Mouse (Mus musculus): ENCODE data around the gene Klc3. TPM values are rescaled to one million over a fixed set of nuclear protein-coding genes. Genes with fewer than 3 reads are reported as not detected.

Klc3 gene
- polyA plus RNA-seq, 1 experiment from 2014 or later: 1.8 TPM

GRCm38 (mm10) chr7:19373367-19373766, 30.5 kb downstream of the Klc3 start:
- Histone ChIP-seq H3K4me1 (ENCODE audit: control insufficient read depth in 2 of 2, insufficient read depth in 2 of 2, low read length in 2 of 2) (peaks cover 4 to 10% of the 10 kb centered on the region in 2 experiments; a peak in 3 of 4 replicates), H3K27ac (replicated peaks in 1 of 2; ENCODE audit: control insufficient read depth in 1 of 2, insufficient read depth in 1 of 2, low read depth in 2 of 2, low read length in 2 of 2) (no peak overlapping the region), H3K27me3 (ENCODE audit: control insufficient read depth, insufficient read depth, low read length) (no peaks in the 10 kb centered on the region), H3K4me3 (ENCODE audit: control insufficient read depth in 1 of 2, insufficient read depth in 1 of 2, low read depth in 1 of 2, low read length in 2 of 2) (no peak overlapping the region), H3K9me3 (ENCODE audit: control insufficient read depth, low read length) (no peaks in the 10 kb centered on the region), H3K4me2 (ENCODE audit: low read length) (no peak overlapping the region), H3K36me3 (ENCODE audit: control insufficient read depth, insufficient read depth, low read length) (peaks cover 85% of the 10 kb centered on the region), H3K9ac (ENCODE audit: low read length) (no peak overlapping the region)
- ATAC-seq (ENCODE audit: insufficient number of reproducible peaks, insufficient read depth, low FRiP score, low read depth): no peak
- WGBS: 94% methylated on average over 2 of the region's 2 CpGs

DNA sequence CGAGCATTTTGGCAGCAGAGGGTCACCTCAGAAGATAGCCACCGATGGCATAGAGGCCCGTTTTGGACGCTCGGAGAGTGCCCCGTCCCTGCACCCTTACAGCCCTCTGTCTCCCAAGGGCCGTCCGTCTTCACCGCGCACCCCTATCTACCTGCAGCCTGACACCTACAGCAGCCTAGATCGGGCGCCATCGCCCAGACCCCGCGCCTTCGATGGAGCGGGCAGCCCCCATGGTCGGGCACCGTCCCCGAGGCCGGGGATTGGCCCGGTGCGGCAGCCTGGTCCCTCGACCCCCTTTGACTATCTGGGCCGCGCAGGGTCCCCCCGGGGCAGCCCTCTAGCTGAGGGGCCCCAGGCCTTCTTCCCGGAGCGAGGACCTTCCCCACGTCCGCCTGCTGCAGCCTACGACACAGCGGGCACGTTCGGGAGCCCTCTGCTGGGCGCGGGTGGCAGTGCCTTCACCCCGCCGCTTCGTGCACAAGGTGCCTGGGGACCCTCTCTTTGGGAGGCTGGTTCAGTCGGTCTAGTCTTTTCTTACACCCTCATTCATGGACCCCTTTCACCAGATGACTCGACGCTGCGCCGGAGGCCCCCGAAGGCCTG, 34.0 kb downstream of the Klc3 start:
- Histone ChIP-seq H3K4me3 (ENCODE audit: control insufficient read depth in 1 of 2, insufficient read depth in 1 of 2, low read depth in 1 of 2, low read length in 2 of 2) (peak overlapping the region in 1 of 2 experiments; percentile 24; a peak in 3 of 4 replicates), H3K36me3 (ENCODE audit: control insufficient read depth, insufficient read depth, low read length) (peaks cover 52% of the 10 kb centered on the region), H3K27me3 (ENCODE audit: control insufficient read depth, insufficient read depth, low read length) (no peaks in the 10 kb centered on the region), H3K4me2 (ENCODE audit: low read length) (peak overlapping the region; percentile 59), H3K27ac (replicated peaks in 1 of 2; ENCODE audit: control insufficient read depth in 1 of 2, insufficient read depth in 1 of 2, low read depth in 2 of 2, low read length in 2 of 2) (no peak overlapping the region), H3K4me1 (ENCODE audit: control insufficient read depth in 2 of 2, insufficient read depth in 2 of 2, low read length in 2 of 2) (peaks cover 0 to 2% of the 10 kb centered on the region in 2 experiments; a peak in 1 of 4 replicates), H3K9ac (ENCODE audit: low read length) (peak overlapping the region; percentile 45; the same call in 1 of the 2 replicates), H3K9me3 (ENCODE audit: control insufficient read depth, low read length) (no peaks in the 10 kb centered on the region)
- WGBS: 22% methylated on average over 45 of the region's 46 CpGs
- ATAC-seq (ENCODE audit: insufficient number of reproducible peaks, insufficient read depth, low FRiP score, low read depth): no peak

- WGBS: 23% methylated on average over 16 of the region's 16 CpGs
- H3K9me3 ChIP-seq (ENCODE audit: control insufficient read depth, low read length): no peaks in the 10 kb centered on the region
- no peak overlapping the region for H3K9ac ChIP-seq (ENCODE audit: low read length)
- H3K4me3 ChIP-seq (ENCODE audit: control insufficient read depth in 1 of 2, insufficient read depth in 1 of 2, low read depth in 1 of 2, low read length in 2 of 2): no peak overlapping the region
- H3K36me3 ChIP-seq (ENCODE audit: control insufficient read depth, insufficient read depth, low read length): peaks cover 36% of the 10 kb centered on the region
- H3K27me3 ChIP-seq (ENCODE audit: control insufficient read depth, insufficient read depth, low read length): no peaks in the 10 kb centered on the region
- H3K27ac ChIP-seq (replicated peaks in 1 of 2; ENCODE audit: control insufficient read depth in 1 of 2, insufficient read depth in 1 of 2, low read depth in 2 of 2, low read length in 2 of 2): no peak overlapping the region
- ATAC-seq (ENCODE audit: insufficient number of reproducible peaks, insufficient read depth, low FRiP score, low read depth): no peak
- H3K4me1 ChIP-seq (ENCODE audit: control insufficient read depth in 2 of 2, insufficient read depth in 2 of 2, low read length in 2 of 2): peaks cover 5 to 12% of the 10 kb centered on the region in 2 experiments; a peak in 3 of 4 replicates
- H3K4me2 ChIP-seq (ENCODE audit: low read length): no peak overlapping the region
Observed at GRCm38 (mm10) chr7:19368380-19368779, 35.5 kb downstream of the Klc3 start.

DNA sequence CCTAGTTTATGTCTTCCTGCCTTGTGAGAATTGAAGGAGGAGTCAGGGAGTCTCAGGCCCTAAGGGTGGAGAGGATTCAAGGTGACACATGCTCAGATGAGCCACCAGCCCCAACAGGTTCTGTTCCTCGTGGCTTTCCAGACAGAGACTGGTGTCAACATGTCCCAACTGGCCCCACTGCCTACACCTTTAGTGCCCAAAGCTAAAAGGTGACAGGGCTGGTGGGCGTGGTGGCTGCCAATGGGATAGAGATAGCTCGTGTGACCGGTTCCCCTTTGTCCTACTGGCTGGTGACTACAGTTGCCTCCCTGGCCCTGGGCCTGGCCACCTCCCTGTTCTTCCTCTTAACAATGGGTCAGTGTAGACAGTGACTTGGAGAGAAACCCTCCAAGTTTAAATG, 38.5 kb downstream of the Klc3 start:
- no peak for ATAC-seq (ENCODE audit: insufficient number of reproducible peaks, insufficient read depth, low FRiP score, low read depth)
- H3K27me3 ChIP-seq (ENCODE audit: control insufficient read depth, insufficient read depth, low read length): no peaks in the 10 kb centered on the region
- H3K9me3 ChIP-seq (ENCODE audit: control insufficient read depth, low read length): no peaks in the 10 kb centered on the region
- no peak overlapping the region for H3K4me3 ChIP-seq (ENCODE audit: control insufficient read depth in 1 of 2, insufficient read depth in 1 of 2, low read depth in 1 of 2, low read length in 2 of 2)
- H3K9ac ChIP-seq (ENCODE audit: low read length): no peak overlapping the region
- peaks cover 8% of the 10 kb centered on the region for H3K36me3 ChIP-seq (ENCODE audit: control insufficient read depth, insufficient read depth, low read length)
- peaks cover 24 to 34% of the 10 kb centered on the region in 2 experiments for H3K4me1 ChIP-seq (ENCODE audit: control insufficient read depth in 2 of 2, insufficient read depth in 2 of 2, low read length in 2 of 2)
- H3K4me2 ChIP-seq (ENCODE audit: low read length): no peak overlapping the region
- H3K27ac ChIP-seq (replicated peaks in 1 of 2; ENCODE audit: control insufficient read depth in 1 of 2, insufficient read depth in 1 of 2, low read depth in 2 of 2, low read length in 2 of 2): no peak overlapping the region
- WGBS: 63% methylated on average over 4 of the region's 4 CpGs

GRCm38 (mm10) chr7:19363881-19364280, 40.0 kb downstream of the Klc3 start:
- WGBS: 2% methylated on average over 18 of the region's 18 CpGs
- Histone ChIP-seq H3K9me3 (ENCODE audit: control insufficient read depth, low read length) (no peaks in the 10 kb centered on the region), H3K4me3 (ENCODE audit: control insufficient read depth in 1 of 2, insufficient read depth in 1 of 2, low read depth in 1 of 2, low read length in 2 of 2) (no peak overlapping the region)

DNA sequence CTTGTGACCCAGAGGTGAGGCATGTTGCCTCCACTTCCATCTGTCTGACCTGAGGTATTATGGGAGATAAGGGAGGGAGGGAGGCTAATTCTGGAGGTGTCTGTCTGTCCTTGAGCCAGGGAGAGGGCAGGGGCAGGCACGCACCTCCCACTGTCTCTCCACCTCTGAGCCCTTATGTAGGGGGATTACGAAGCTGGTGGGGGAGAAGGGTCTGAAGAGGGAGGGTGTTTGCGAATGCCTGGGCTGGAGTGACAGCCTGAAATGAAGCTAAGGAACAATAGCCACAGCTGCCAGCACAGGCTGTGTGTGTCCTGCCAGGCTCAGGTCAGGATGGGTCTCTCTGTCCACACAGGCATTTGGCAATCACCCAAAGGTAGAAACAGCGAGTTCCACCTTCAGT, 41.6 kb downstream of the Klc3 start:
- H3K4me3 ChIP-seq (ENCODE audit: control insufficient read depth in 1 of 2, insufficient read depth in 1 of 2, low read depth in 1 of 2, low read length in 2 of 2): peak overlapping the region; percentile 56 to 65
- H3K4me1 ChIP-seq (ENCODE audit: control insufficient read depth in 2 of 2, insufficient read depth in 2 of 2, low read length in 2 of 2): peaks cover 24 to 43% of the 10 kb centered on the region in 2 experiments
- H3K27ac ChIP-seq (replicated peaks in 1 of 2; ENCODE audit: control insufficient read depth in 1 of 2, insufficient read depth in 1 of 2, low read depth in 2 of 2, low read length in 2 of 2): peak overlapping the region; percentile 87 to 92
- peak overlapping the region; percentile 80 for H3K4me2 ChIP-seq (ENCODE audit: low read length)
- peak; percentile 44; the same call in 1 of the 2 replicates for ATAC-seq (ENCODE audit: insufficient number of reproducible peaks, insufficient read depth, low FRiP score, low read depth)
- peaks cover 5% of the 10 kb centered on the region for H3K36me3 ChIP-seq (ENCODE audit: control insufficient read depth, insufficient read depth, low read length)
- H3K9ac ChIP-seq (ENCODE audit: low read length): peak overlapping the region; percentile 74
- 15% methylated on average over 4 of the region's 4 CpGs for WGBS
- no peaks in the 10 kb centered on the region for H3K9me3 ChIP-seq (ENCODE audit: control insufficient read depth, low read length)
- no peaks in the 10 kb centered on the region for H3K27me3 ChIP-seq (ENCODE audit: control insufficient read depth, insufficient read depth, low read length)

More at GRCm38 (mm10) chr7:19363881-19364280, 40.0 kb downstream of the Klc3 start:
- ATAC-seq (ENCODE audit: insufficient number of reproducible peaks, insufficient read depth, low FRiP score, low read depth): no peak
- Histone ChIP-seq H3K9ac (ENCODE audit: low read length) (peak overlapping the region; percentile 35; the same call in 1 of the 2 replicates), H3K4me1 (ENCODE audit: control insufficient read depth in 2 of 2, insufficient read depth in 2 of 2, low read length in 2 of 2) (peaks cover 24 to 35% of the 10 kb centered on the region in 2 experiments), H3K36me3 (ENCODE audit: control insufficient read depth, insufficient read depth, low read length) (peaks cover 5% of the 10 kb centered on the region), H3K27ac (replicated peaks in 1 of 2; ENCODE audit: control insufficient read depth in 1 of 2, insufficient read depth in 1 of 2, low read depth in 2 of 2, low read length in 2 of 2) (peak overlapping the region; percentile 87 to 92), H3K4me2 (ENCODE audit: low read length) (peak overlapping the region; percentile 40), H3K27me3 (ENCODE audit: control insufficient read depth, insufficient read depth, low read length) (no peaks in the 10 kb centered on the region)

- H3K27ac ChIP-seq (replicated peaks in 1 of 2; ENCODE audit: control insufficient read depth in 1 of 2, insufficient read depth in 1 of 2, low read depth in 2 of 2, low read length in 2 of 2): peak overlapping the region; percentile 87 to 92
- H3K4me1 ChIP-seq (ENCODE audit: control insufficient read depth in 2 of 2, insufficient read depth in 2 of 2, low read length in 2 of 2): peaks cover 24 to 43% of the 10 kb centered on the region in 2 experiments
- H3K9ac ChIP-seq (ENCODE audit: low read length): peak overlapping the region; percentile 74
- peak overlapping the region; percentile 80 for H3K4me2 ChIP-seq (ENCODE audit: low read length)
- H3K36me3 ChIP-seq (ENCODE audit: control insufficient read depth, insufficient read depth, low read length): peaks cover 11% of the 10 kb centered on the region
- ATAC-seq (ENCODE audit: insufficient number of reproducible peaks, insufficient read depth, low FRiP score, low read depth): no peak
- H3K27me3 ChIP-seq (ENCODE audit: control insufficient read depth, insufficient read depth, low read length): no peaks in the 10 kb centered on the region
- peak overlapping the region; percentile 56 to 65 for H3K4me3 ChIP-seq (ENCODE audit: control insufficient read depth in 1 of 2, insufficient read depth in 1 of 2, low read depth in 1 of 2, low read length in 2 of 2)
- no peaks in the 10 kb centered on the region for H3K9me3 ChIP-seq (ENCODE audit: control insufficient read depth, low read length)
- WGBS: 5% methylated on average over 16 of the region's 16 CpGs
Observed at GRCm38 (mm10) chr7:19361720-19362119, 42.2 kb downstream of the Klc3 start.
